Mouse (Mus musculus) E14TG2a.4 (cell line): ENCODE results near the gene Kng2.
"Not testable (repeated sequence)": the region's sequence is repeated elsewhere in the genome, so short reads cannot be mapped to it uniquely, and the experiment has no call there.

Source experiments
- H3K27me3 ChIP-seq: 2 replicates; pipeline ENCODE4 v1.6.1; 2014; ENCODE audit warnings: low read length, control low read depth; ENCODE audit not compliant: insufficient read depth
- H3K36me3 ChIP-seq: 2 replicates; pipeline ENCODE4 v1.6.1; 2014; ENCODE audit warnings: low read length, control low read depth; ENCODE audit not compliant: insufficient read depth
- H3K4me1 ChIP-seq: replicated peaks from 2 replicates; pipeline ENCODE4 v1.6.1; 2014; ENCODE audit warnings: low read depth, low read length, control low read depth
- H3K4me3 ChIP-seq: replicated peaks from 2 replicates; pipeline ENCODE4 v1.5.1; 2014; ENCODE audit warnings: mild to moderate bottlenecking, low read length
- H3K9me3 ChIP-seq: 2 replicates; pipeline ENCODE4 v1.6.1; 2014; ENCODE audit warnings: low read length, control low read depth
- CTCF ChIP-seq: conservative IDR thresholded peaks from 2 replicates; pipeline ENCODE4 v1.5.1; 2014; ENCODE audit warnings: low read length
- NANOG ChIP-seq: IDR thresholded peaks from 2 replicates; pipeline ENCODE4 v1.6.1; 2014; ENCODE audit warnings: borderline replicate concordance, low read length, mixed read lengths
- POU5F1 ChIP-seq: IDR thresholded peaks from 2 replicates; pipeline ENCODE4 v1.6.1; 2014; ENCODE audit warnings: low read length, borderline replicate concordance

The Kng2 gene

GRCm38 (mm10) chr16:23033673-23034072 is 4.4 kb upstream of the Kng2 start:
- Histone ChIP-seq H3K36me3 (no peaks in the 10 kb centered on the region), H3K27me3 (no peaks in the 10 kb centered on the region; the same call in 1 of the 2 replicates), H3K9me3 (peaks cover 46% of the 10 kb centered on the region), H3K4me3 (no peak overlapping the region), H3K4me1 (no peaks in the 10 kb centered on the region)
- TF ChIP-seq POU5F1 (no peak), NANOG (no peak), CTCF (no peak)

- TF ChIP-seq CTCF, result no peak
- TF ChIP-seq NANOG, result peak; percentile 85
- no peaks in the 10 kb centered on the region for H3K27me3 ChIP-seq
- H3K36me3 ChIP-seq, result no peaks in the 10 kb centered on the region
- H3K4me3 ChIP-seq, result no peak overlapping the region
- H3K4me1 ChIP-seq, result peaks cover 4% of the 10 kb centered on the region
- H3K9me3 ChIP-seq, result peaks cover 54% of the 10 kb centered on the region
Observed at GRCm38 (mm10) chr16:23030673-23031435, 1.6 kb upstream of the Kng2 start.

- not testable (repeated sequence) for H3K36me3 ChIP-seq, H3K27me3 ChIP-seq, H3K4me3 ChIP-seq
- Histone ChIP-seq H3K9me3 (peaks cover 35% of the 10 kb centered on the region), H3K4me1 (peaks cover 21% of the 10 kb centered on the region)
Observed at GRCm38 (mm10) chr16:23027341-23027740, 1.9 kb downstream of the Kng2 start.

- no peak overlapping the region for H3K4me3 ChIP-seq
- no peaks in the 10 kb centered on the region for H3K36me3 ChIP-seq
- peaks cover 29% of the 10 kb centered on the region for H3K4me1 ChIP-seq
Observed at GRCm38 (mm10) chr16:23026582-23026981, 2.7 kb downstream of the Kng2 start.

GRCm38 (mm10) chr16:23025111-23025510 is 4.2 kb downstream of the Kng2 start:
- TF ChIP-seq NANOG, result peak; percentile 49; the same call in 1 of the 2 replicates
- no peak for TF ChIP-seq POU5F1
- TF ChIP-seq CTCF, result no peak
- Histone ChIP-seq H3K9me3 (peaks cover 14% of the 10 kb centered on the region), H3K4me1 (peaks cover 42% of the 10 kb centered on the region), H3K27me3 (no peaks in the 10 kb centered on the region), H3K36me3 (no peaks in the 10 kb centered on the region), H3K4me3 (no peak overlapping the region)

More at GRCm38 (mm10) chr16:23026582-23026981, 2.7 kb downstream of the Kng2 start:
- no peak for TF ChIP-seq POU5F1
- no peak for TF ChIP-seq CTCF
- TF ChIP-seq NANOG, result no peak
- peaks cover 27% of the 10 kb centered on the region for H3K9me3 ChIP-seq
- no peaks in the 10 kb centered on the region for H3K27me3 ChIP-seq

GRCm38 (mm10) chr16:23020571-23020970 is 8.7 kb downstream of the Kng2 start:
- H3K4me1 ChIP-seq, result peaks cover 38% of the 10 kb centered on the region
- TF ChIP-seq NANOG, result peak; percentile 72; the same call in 1 of the 2 replicates
- H3K9me3 ChIP-seq, H3K4me3 ChIP-seq, H3K36me3 ChIP-seq, H3K27me3 ChIP-seq: not testable (repeated sequence)

- H3K27me3 ChIP-seq, H3K4me1 ChIP-seq, H3K9me3 ChIP-seq, H3K36me3 ChIP-seq, H3K4me3 ChIP-seq: not testable (repeated sequence)
Observed at GRCm38 (mm10) chr16:23014645-23015044, 14.6 kb downstream of the Kng2 start.

- not testable (repeated sequence) for H3K9me3 ChIP-seq, H3K4me3 ChIP-seq, H3K36me3 ChIP-seq, H3K4me1 ChIP-seq, H3K27me3 ChIP-seq
Observed at GRCm38 (mm10) chr16:23013786-23014185, 15.5 kb downstream of the Kng2 start.

GRCm38 (mm10) chr16:22996951-22997350 is 32.3 kb downstream of the Kng2 start:
- H3K27me3 ChIP-seq, H3K36me3 ChIP-seq, H3K4me3 ChIP-seq, H3K4me1 ChIP-seq, H3K9me3 ChIP-seq: not testable (repeated sequence)
